Mouse (Mus musculus) neural tube, embryonic 12.5 days (tissue): ENCODE data around the gene Bbs4. TPM values are rescaled to one million over a fixed set of nuclear protein-coding genes. Genes with fewer than 3 reads are reported as not detected.

Source experiments
- ATAC-seq: fragments of 200-750 bp; cut with Nextera tagmentation; 2 replicates; pipeline ENCODE4 v1.8.0; 2017; ENCODE audit warnings: low read depth, mild to moderate bottlenecking, moderate TSS enrichment, moderate library complexity; ENCODE audit not compliant: low FRiP score
- H3K27ac ChIP-seq: fragments of 300-500 bp; sonication (generic); 2 replicates; pipeline ENCODE4 v1.5.1; 2016
- H3K27me3 ChIP-seq: fragments of 300-500 bp; sonication (generic); replicated peaks from 2 replicates; pipeline ENCODE4 v1.6.1; 2016; ENCODE audit warnings: mild to moderate bottlenecking
- H3K36me3 ChIP-seq: fragments of 300-500 bp; sonication (generic); 2 replicates; pipeline ENCODE4 v1.6.1; 2016; ENCODE audit warnings: mild to moderate bottlenecking
- H3K4me1 ChIP-seq: fragments of 300-500 bp; sonication (generic); 2 replicates; pipeline ENCODE4 v1.6.1; 2016
- H3K4me2 ChIP-seq: fragments of 300-500 bp; sonication (generic); replicated peaks from 2 replicates; pipeline ENCODE4 v1.6.1; 2016; ENCODE audit warnings: mild to moderate bottlenecking
- H3K4me3 ChIP-seq: fragments of 300-500 bp; sonication (generic); 2 replicates; pipeline ENCODE4 v1.5.1; 2016
- H3K9ac ChIP-seq: fragments of 300-500 bp; sonication (generic); 2 replicates; pipeline ENCODE4 v1.6.1; 2016; ENCODE audit warnings: mild to moderate bottlenecking
- H3K9me3 ChIP-seq: fragments of 300-500 bp; sonication (generic); 2 replicates; pipeline ENCODE4 v1.6.1; 2016; ENCODE audit warnings: mild to moderate bottlenecking
- WGBS: fragments of 180-500 bp; shearing (Covaris S2); methylation state at CpG from one replicate; pipeline ENCODE4 v1.1.7; 2016; 5-methylcytosine and 5-hydroxymethylcytosine counted together
- polyA plus RNA-seq: library from polyadenylated mRNA; unstranded; fragments of >200 nt; fragmentation: Nextera tagmentation; extraction: Ambion mirVana; gene quantifications from 2 replicates; pipeline ENCODE4 v1.2.1, GENCODE M21; 2016

The Bbs4 gene
- polyA plus RNA-seq, 1 experiment from 2014 or later = 26.8 TPM

GRCm38 (mm10) chr9:59338411-59338810 is 14.9 kb downstream of the Bbs4 start:
- Histone ChIP-seq H3K27me3 (no peaks in the 10 kb centered on the region), H3K9me3 (no peaks in the 10 kb centered on the region), H3K4me2 (no peak overlapping the region), H3K9ac (no peak overlapping the region), H3K4me3 (no peak overlapping the region), H3K27ac (no peak overlapping the region), H3K36me3 (peaks cover 49% of the 10 kb centered on the region), H3K4me1 (no peaks in the 10 kb centered on the region)
- ATAC-seq = no peak
- 88% methylated on average over 5 of the region's 5 CpGs for WGBS

- no peaks in the 10 kb centered on the region for H3K27me3 ChIP-seq
- no peak overlapping the region for H3K4me3 ChIP-seq
- H3K36me3 ChIP-seq = peaks cover 52% of the 10 kb centered on the region
- H3K4me2 ChIP-seq = no peak overlapping the region
- WGBS = 94% methylated on average over 5 of the region's 5 CpGs
- no peaks in the 10 kb centered on the region for H3K4me1 ChIP-seq
- no peak for ATAC-seq
- no peaks in the 10 kb centered on the region for H3K9me3 ChIP-seq
- no peak overlapping the region for H3K27ac ChIP-seq
- H3K9ac ChIP-seq = no peak overlapping the region
Observed at GRCm38 (mm10) chr9:59337889-59338288, 15.4 kb downstream of the Bbs4 start.

GRCm38 (mm10) chr9:59336539-59336938 is 16.8 kb downstream of the Bbs4 start:
- peaks cover 49% of the 10 kb centered on the region for H3K36me3 ChIP-seq
- no peak for ATAC-seq
- 94% methylated on average over 3 of the region's 3 CpGs for WGBS

GRCm38 (mm10) chr9:59330055-59330454 is 23.3 kb downstream of the Bbs4 start:
- 94% methylated on average over 5 of the region's 5 CpGs for WGBS
- H3K4me1 ChIP-seq = no peaks in the 10 kb centered on the region
- no peak overlapping the region for H3K4me3 ChIP-seq
- H3K4me2 ChIP-seq = no peak overlapping the region
- H3K9me3 ChIP-seq = no peaks in the 10 kb centered on the region
- peaks cover 62% of the 10 kb centered on the region for H3K36me3 ChIP-seq
- H3K27ac ChIP-seq = no peak overlapping the region
- no peaks in the 10 kb centered on the region for H3K27me3 ChIP-seq
- no peak overlapping the region for H3K9ac ChIP-seq
- ATAC-seq = no peak

More at GRCm38 (mm10) chr9:59336539-59336938, 16.8 kb downstream of the Bbs4 start:
- H3K4me2 ChIP-seq = no peak overlapping the region
- no peak overlapping the region for H3K4me3 ChIP-seq
- no peaks in the 10 kb centered on the region for H3K27me3 ChIP-seq
- no peaks in the 10 kb centered on the region for H3K9me3 ChIP-seq
- no peak overlapping the region for H3K27ac ChIP-seq
- no peaks in the 10 kb centered on the region for H3K4me1 ChIP-seq
- H3K9ac ChIP-seq = no peak overlapping the region

- H3K4me1 ChIP-seq = no peaks in the 10 kb centered on the region
- H3K4me2 ChIP-seq = no peak overlapping the region
- ATAC-seq = no peak
- no peaks in the 10 kb centered on the region for H3K27me3 ChIP-seq
- no peaks in the 10 kb centered on the region for H3K9me3 ChIP-seq
- H3K9ac ChIP-seq = no peak overlapping the region
- H3K27ac ChIP-seq = no peak overlapping the region
- no peak overlapping the region for H3K4me3 ChIP-seq
- H3K36me3 ChIP-seq = peaks cover 62% of the 10 kb centered on the region
Observed at GRCm38 (mm10) chr9:59324351-59324750, 29.0 kb downstream of the Bbs4 start.

GRCm38 (mm10) chr9:59316206-59316605 is 37.1 kb downstream of the Bbs4 start:
- no peaks in the 10 kb centered on the region for H3K4me1 ChIP-seq
- ATAC-seq = no peak
- H3K36me3 ChIP-seq = peaks cover 42% of the 10 kb centered on the region
- no peak overlapping the region for H3K27ac ChIP-seq
- H3K27me3 ChIP-seq = no peaks in the 10 kb centered on the region
- WGBS = 94% methylated on average over 3 of the region's 3 CpGs
- no peak overlapping the region for H3K4me3 ChIP-seq
- H3K4me2 ChIP-seq = no peak overlapping the region
- no peaks in the 10 kb centered on the region for H3K9me3 ChIP-seq
- H3K9ac ChIP-seq = no peak overlapping the region

- H3K4me3 ChIP-seq = no peak overlapping the region
- ATAC-seq = no peak
- H3K4me1 ChIP-seq = no peaks in the 10 kb centered on the region
- H3K27me3 ChIP-seq = no peaks in the 10 kb centered on the region
- H3K27ac ChIP-seq = no peak overlapping the region
- peaks cover 53% of the 10 kb centered on the region for H3K36me3 ChIP-seq
- no peak overlapping the region for H3K9ac ChIP-seq
- no peak overlapping the region for H3K4me2 ChIP-seq
- H3K9me3 ChIP-seq = no peaks in the 10 kb centered on the region
- WGBS = 92% methylated on average over 3 of the region's 3 CpGs
Observed at GRCm38 (mm10) chr9:59311284-59311670, 42.0 kb downstream of the Bbs4 start.

GRCm38 (mm10) chr9:59310582-59311283 is 42.6 kb downstream of the Bbs4 start:
- no peak for ATAC-seq
- Histone ChIP-seq H3K4me3 (no peak overlapping the region), H3K9me3 (no peaks in the 10 kb centered on the region), H3K9ac (no peak overlapping the region), H3K27me3 (no peaks in the 10 kb centered on the region), H3K36me3 (peaks cover 57% of the 10 kb centered on the region), H3K4me2 (no peak overlapping the region), H3K27ac (no peak overlapping the region), H3K4me1 (no peaks in the 10 kb centered on the region)
- WGBS = 93% methylated on average over 8 of the region's 8 CpGs

GRCm38 (mm10) chr9:59307890-59308289 is 45.4 kb downstream of the Bbs4 start:
- WGBS = 81% methylated on average over 2 of the region's 2 CpGs
- Histone ChIP-seq H3K9me3 (no peaks in the 10 kb centered on the region), H3K36me3 (peaks cover 45% of the 10 kb centered on the region), H3K27me3 (no peaks in the 10 kb centered on the region), H3K4me1 (no peaks in the 10 kb centered on the region), H3K27ac (no peak overlapping the region), H3K4me3 (no peak overlapping the region), H3K4me2 (no peak overlapping the region), H3K9ac (no peak overlapping the region)
- ATAC-seq = no peak

GRCm38 (mm10) chr9:59296419-59296818 is 56.9 kb downstream of the Bbs4 start:
- Histone ChIP-seq H3K27me3 (no peaks in the 10 kb centered on the region), H3K4me1 (peaks cover 12% of the 10 kb centered on the region), H3K9ac (no peak overlapping the region), H3K9me3 (no peaks in the 10 kb centered on the region), H3K4me2 (no peak overlapping the region), H3K4me3 (no peak overlapping the region), H3K27ac (no peak overlapping the region), H3K36me3 (peaks cover 29% of the 10 kb centered on the region; the same call in 1 of the 2 replicates)
- ATAC-seq = no peak
- 88% methylated on average over 2 of the region's 2 CpGs for WGBS

- ATAC-seq = no peak
Observed at GRCm38 (mm10) chr9:59292493-59292875, 60.8 kb downstream of the Bbs4 start.

GRCm38 (mm10) chr9:59291688-59292492 is 61.4 kb downstream of the Bbs4 start:
- no peak for ATAC-seq

More at GRCm38 (mm10) chr9:59292493-59292875, 60.8 kb downstream of the Bbs4 start:
- Histone ChIP-seq H3K27ac (no peak overlapping the region), H3K36me3 (no peaks in the 10 kb centered on the region), H3K9ac (peak overlapping the region; percentile 93; the same call in 1 of the 2 replicates), H3K4me1 (peaks cover 19% of the 10 kb centered on the region), H3K9me3 (no peaks in the 10 kb centered on the region), H3K4me2 (peak overlapping the region; percentile 78), H3K4me3 (peak overlapping the region; percentile 99; the same call in 1 of the 2 replicates), H3K27me3 (no peaks in the 10 kb centered on the region)
- WGBS = 56% methylated on average over 3 of the region's 3 CpGs

More at GRCm38 (mm10) chr9:59291688-59292492, 61.4 kb downstream of the Bbs4 start:
- Histone ChIP-seq H3K4me3 (peak overlapping the region; percentile 99), H3K9me3 (no peaks in the 10 kb centered on the region), H3K36me3 (no peaks in the 10 kb centered on the region), H3K4me2 (peak overlapping the region; percentile 78), H3K27ac (peak overlapping the region; percentile 85), H3K27me3 (no peaks in the 10 kb centered on the region), H3K4me1 (peaks cover 19% of the 10 kb centered on the region), H3K9ac (peak overlapping the region; percentile 93)
- WGBS = 2% methylated on average over 50 of the region's 50 CpGs
